Mouse (Mus musculus) frontal cortex, postnatal 36 days (tissue): ENCODE results near the gene Uqcrh.

Source experiments
- DNase-seq, 2 experiments: peaks; one replicate each; pipeline ENCODE4 v3.0.0; 2022; ENCODE audit warnings: low spot score in 2 of 2

Gene Uqcrh

GRCm38 (mm10) chr4:116074861-116075620, at the start of gene Uqcrh, which contains the start of gene Lrrc41:
TSS of gene Uqcrh (minus strand) at chr4:116075071.
TSS of gene Lrrc41 (plus strand) at chr4:116075269.
- DNase-seq = peak; percentile 93 to 97

GRCm38 (mm10) chr4:116123602-116124519, 49.0 kb upstream of the Uqcrh start, which contains the start of the genes Rad54l and Pomgnt1:
TSS of gene Rad54l (minus strand) at chr4:116123690.
TSS of gene Pomgnt1 (plus strand) at chr4:116123840.
- peak; percentile 72 to 75 for DNase-seq

GRCm38 (mm10) chr4:116122762-116123161, 47.9 kb upstream of the Uqcrh start:
- no peak for DNase-seq

DNA sequence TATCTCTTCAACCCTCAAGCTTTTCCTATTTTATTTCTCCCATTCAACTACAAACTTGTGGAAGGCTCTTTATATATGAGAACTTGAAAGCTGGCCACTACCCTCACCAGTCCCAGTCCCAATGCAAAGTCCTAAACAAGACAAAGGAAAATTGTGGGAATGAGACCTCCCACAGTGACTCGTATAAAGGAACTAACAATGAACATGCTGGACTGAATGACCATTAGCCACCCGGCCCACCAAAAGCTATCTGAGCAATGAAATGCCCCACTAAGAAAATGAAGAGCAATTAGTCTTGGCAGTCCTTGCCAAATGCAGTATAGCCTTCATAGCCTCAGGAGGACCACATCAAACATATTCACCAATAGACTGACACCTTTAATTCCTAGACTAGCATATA, 36.6 kb upstream of the Uqcrh start:
- DNase-seq = no peak

- DNase-seq = no peak
These were observed 35.8 kb upstream of the Uqcrh start for GRCm38 (mm10) chr4:116110695-116111094.

DNA sequence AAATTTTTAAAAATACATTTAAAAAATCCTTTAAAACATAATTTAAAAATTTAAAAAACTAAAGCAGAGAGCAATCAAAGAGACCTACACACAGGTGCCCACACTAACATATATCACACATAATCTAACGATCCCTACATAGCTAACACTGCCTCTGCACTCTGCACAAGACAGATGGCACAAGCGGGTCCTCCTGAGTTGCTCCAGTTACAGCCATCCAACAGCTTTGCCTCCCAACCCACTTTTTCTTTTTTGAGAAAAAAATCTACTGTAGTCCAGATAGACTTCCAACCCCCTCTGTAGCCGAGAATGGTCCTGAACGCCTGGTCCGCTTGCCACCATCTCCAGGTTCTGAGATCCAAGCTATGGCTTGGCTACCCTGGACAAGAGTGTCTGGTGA, 30.4 kb upstream of the Uqcrh start:
- DNase-seq = peak in 1 of 2 experiments; percentile 41

GRCm38 (mm10) chr4:116100959-116101358, 26.1 kb upstream of the Uqcrh start:
- no peak for DNase-seq

DNA sequence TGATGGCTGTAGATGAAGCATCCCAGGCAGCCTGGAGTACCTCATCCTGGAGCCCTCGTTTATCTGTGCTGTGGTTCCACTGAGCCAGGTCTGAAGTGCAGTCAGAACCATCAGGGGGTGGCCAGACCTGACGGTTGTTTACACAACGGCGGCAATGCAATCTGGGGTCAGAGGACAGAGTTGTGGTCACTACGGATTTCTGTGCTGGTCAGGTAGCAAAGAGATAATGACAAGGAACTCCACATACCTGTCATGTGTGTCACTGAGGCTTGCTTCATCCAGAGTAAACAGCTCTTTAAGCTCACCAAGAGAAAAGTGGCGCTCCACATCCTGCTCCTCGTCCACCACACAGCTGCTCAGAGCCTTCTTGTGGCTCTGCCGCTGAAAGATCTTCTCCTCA, 22.3 kb upstream of the Uqcrh start:
- DNase-seq = no peak

GRCm38 (mm10) chr4:116096291-116096690, 21.4 kb upstream of the Uqcrh start:
- DNase-seq = no peak

- DNase-seq = peak in 1 of 2 experiments; percentile 23
These were observed 13.8 kb upstream of the Uqcrh start for GRCm38 (mm10) chr4:116088510-116089249.

- DNase-seq = no peak
These were observed 2.6 kb upstream of the Uqcrh start for GRCm38 (mm10) chr4:116077240-116078095.

- peak in 1 of 2 experiments; percentile 40 for DNase-seq
These were observed 1.7 kb upstream of the Uqcrh start for GRCm38 (mm10) chr4:116076369-116077231.

DNA sequence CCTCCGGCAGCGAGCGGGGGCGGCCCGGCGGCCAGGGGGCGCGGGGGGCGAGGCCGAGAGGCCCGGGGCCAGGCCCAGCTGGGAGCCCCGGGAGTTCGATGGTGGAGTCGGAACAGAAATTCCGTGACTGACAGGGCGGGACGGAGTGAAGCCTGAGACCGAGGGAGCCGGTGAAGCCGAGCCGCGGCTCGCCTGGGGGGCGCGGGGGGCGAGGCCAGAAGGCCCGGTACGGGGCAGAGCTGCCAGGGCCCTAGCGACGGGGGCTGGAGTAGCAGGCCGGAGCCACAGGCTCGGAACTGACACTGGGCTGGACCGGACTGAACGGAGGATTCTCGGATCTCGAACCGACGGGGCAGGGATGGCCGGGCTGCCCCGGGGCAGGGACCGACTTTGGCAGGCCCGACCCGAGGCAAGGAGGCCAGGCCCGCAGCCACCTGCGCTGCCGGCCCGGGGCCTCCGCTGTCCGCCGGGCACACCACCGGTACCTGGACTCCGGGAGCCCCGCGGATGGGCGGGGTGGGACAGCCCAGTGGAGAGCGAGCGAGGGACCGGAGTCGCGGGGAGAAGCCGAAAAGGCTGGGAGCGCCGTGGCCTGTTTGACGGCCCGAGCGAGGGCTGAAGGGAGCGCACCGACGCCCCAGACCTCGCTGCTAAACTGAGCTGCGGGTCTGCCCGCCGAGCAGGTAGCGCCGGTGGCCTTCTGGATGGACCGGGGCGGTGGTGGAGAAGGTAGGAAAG, 929 bp upstream of the Uqcrh start:
- DNase-seq = peak; percentile 59 to 60

DNA sequence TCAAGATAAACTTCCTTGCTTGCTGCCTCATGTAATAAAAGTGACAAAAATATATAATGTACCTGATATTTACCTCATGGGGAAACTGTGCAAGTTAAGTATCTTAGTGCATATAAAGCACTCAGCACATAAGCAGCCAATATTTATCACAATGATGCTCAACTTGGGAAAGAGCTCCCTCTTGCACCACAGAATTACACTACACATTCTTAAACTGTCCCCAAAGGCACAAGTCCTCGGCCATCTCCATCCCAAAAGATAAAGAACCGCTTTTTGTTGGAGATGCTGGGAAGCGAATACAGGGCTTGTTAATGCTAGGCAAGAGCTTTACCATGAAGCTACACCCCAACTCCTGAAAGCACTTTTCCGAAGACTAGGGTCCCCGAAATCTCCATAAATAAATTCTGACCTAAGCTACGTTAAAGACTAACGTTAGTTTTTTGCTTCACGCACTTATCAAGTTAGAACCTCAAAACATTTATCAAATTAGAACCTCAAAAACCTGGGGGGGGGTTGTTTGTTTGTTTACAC, 661 bp downstream of the Uqcrh start:
- DNase-seq = no peak

DNA sequence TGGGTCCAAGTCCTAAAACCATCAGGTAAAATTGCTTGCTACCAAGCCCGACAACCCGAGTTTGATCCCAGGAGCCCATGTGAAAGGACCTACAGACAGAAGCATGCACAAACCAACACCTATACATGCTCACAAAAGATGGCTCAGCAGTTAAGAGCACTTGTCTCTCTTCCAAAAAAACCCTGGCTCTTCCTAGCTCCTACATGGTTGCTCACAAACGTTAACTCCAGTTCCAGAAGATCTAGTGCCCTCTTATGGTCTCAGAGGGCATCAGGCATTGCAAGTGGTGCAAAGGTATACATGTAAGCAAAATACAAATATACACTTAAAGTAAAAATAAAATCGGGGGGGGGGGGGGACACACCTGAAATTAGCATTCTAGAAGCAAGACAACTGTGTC, 1.7 kb downstream of the Uqcrh start:
- DNase-seq = no peak

GRCm38 (mm10) chr4:116070116-116070515, 4.8 kb downstream of the Uqcrh start:
- DNase-seq = no peak

- DNase-seq = no peak
These were observed 11.0 kb downstream of the Uqcrh start for GRCm38 (mm10) chr4:116063855-116064254.

DNA sequence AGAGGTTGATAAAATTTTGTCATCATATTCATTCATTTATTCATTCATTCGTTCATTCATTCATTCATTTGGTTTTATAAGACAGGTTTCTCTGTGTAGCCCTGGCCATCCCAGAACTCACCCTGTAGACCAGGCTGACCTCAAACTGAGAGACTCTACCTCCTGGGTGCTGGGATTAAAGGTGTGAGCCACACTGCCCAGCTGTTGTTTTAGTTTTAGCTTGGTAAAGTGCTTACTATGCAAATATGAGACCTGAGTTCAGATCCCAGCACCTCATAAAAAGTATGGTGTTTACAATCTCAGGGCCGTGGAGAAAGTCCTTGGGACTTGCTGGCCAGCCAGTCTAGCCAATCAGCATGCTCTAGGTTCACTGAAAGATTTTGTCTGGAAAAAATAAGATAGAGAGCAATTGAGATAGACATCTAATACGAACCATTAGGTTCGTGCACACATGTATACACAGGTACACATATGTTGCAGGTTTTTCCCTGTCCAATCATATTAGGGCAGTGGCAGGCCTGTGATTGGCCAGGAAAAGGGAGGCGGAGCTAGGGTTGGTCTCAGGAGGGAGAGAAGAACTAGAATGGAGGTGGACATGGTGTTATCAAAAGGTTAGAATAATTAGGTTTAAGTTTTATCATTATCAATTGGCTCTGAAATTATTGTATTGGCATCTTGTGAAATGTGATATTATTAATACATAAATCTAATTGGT, 15.7 kb downstream of the Uqcrh start:
- DNase-seq = no peak
